Mouse (Mus musculus): ENCODE results near the gene Cd200r1. TPM values are rescaled to one million over a fixed set of nuclear protein-coding genes. Genes with fewer than 3 reads are reported as not detected.
A peak's percentile ranks its signal among the peaks of the same experiment; 100 is the strongest.

The Cd200r1 gene
- total RNA-seq, 1 experiment, result 0.09 TPM

DNA sequence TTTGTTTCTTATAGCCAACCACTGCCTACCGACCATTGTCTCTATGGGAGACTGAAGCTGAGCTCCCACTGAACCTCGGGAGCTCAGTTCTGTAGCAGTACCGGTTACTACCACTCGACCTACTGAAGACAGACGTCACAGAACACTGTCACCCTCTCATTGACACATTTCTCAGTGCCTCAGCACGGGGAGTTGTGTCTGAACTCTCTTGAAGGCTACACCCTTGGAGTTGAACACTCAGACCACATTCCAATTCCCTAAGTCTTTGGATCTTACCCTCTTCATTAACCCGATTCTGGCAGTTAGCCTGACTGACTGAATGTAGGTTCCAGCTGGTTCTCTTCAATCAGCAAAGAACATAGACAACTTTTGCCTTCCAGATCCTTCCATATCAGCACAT is 46.2 kb upstream of the Cd200r1 start:
- TF ChIP-seq ZC3H11A (IDR thresholded peaks at IDR 0.05; ENCODE audit: borderline replicate concordance, low read depth, low read length) (no peak), MAFK (IDR thresholded peaks at IDR 0.05; ENCODE audit: insufficient read depth, low read depth, low read length) (no peak), HCFC1 (IDR thresholded peaks at IDR 0.05; ENCODE audit: borderline replicate concordance, insufficient read depth, low read length) (no peak), CHD2 (IDR thresholded peaks at IDR 0.05; ENCODE audit: low read depth, low read length) (no peak), ZNF384 (IDR thresholded peaks at IDR 0.05; ENCODE audit: low read depth, low read length) (no peak)
- H3K9me3 ChIP-seq (ENCODE audit: control insufficient read depth, insufficient read depth, low read depth, low read length), result no peaks in the 10 kb centered on the region
- H3K27ac ChIP-seq (ENCODE audit: insufficient read depth, low read depth, low read length, poor library complexity, severe bottlenecking), result no peak overlapping the region
- in situ Hi-C loops (cut with MboI; ENCODE audit: low sequenced_read_pairs in 2 of 2, unreplicated experiment in 2 of 2), result no loop called here
- no peak for DNase-seq (ENCODE audit: low read depth, low spot score)
- peaks cover 2 to 6% of the 10 kb centered on the region in 2 experiments; a peak in 3 of 4 replicates for H3K4me1 ChIP-seq (ENCODE audit: control insufficient read depth in 2 of 2, insufficient read depth in 2 of 2, low read length in 2 of 2, poor library complexity in 1 of 2)
- no peak overlapping the region for H3K9ac ChIP-seq (ENCODE audit: insufficient read depth, low read depth, low read length, poor library complexity, severe bottlenecking)
- no peak overlapping the region for H3K4me3 ChIP-seq (ENCODE audit: insufficient read depth in 1 of 2, low read depth in 1 of 2, low read length in 2 of 2, poor library complexity in 1 of 2, severe bottlenecking in 1 of 2)
- peaks cover 6% of the 10 kb centered on the region; the same call in 1 of the 2 replicates for H3K36me3 ChIP-seq (ENCODE audit: control insufficient read depth, insufficient read depth, low read length, poor library complexity, severe bottlenecking)

GRCm38 (mm10) chr16:44720518-44720917 is 45.0 kb upstream of the Cd200r1 start:
- peak; percentile 53 for DNase-seq (ENCODE audit: low read depth, low spot score)
- Histone ChIP-seq H3K36me3 (ENCODE audit: control insufficient read depth, insufficient read depth, low read length, poor library complexity, severe bottlenecking) (peaks cover 6% of the 10 kb centered on the region; the same call in 1 of the 2 replicates), H3K4me1 (ENCODE audit: control insufficient read depth in 2 of 2, insufficient read depth in 2 of 2, low read length in 2 of 2, poor library complexity in 1 of 2) (peaks cover 2 to 6% of the 10 kb centered on the region in 2 experiments; a peak in 3 of 4 replicates), H3K4me3 (ENCODE audit: insufficient read depth in 1 of 2, low read depth in 1 of 2, low read length in 2 of 2, poor library complexity in 1 of 2, severe bottlenecking in 1 of 2) (no peak overlapping the region), H3K9me3 (ENCODE audit: control insufficient read depth, insufficient read depth, low read depth, low read length) (no peaks in the 10 kb centered on the region), H3K27ac (ENCODE audit: insufficient read depth, low read depth, low read length, poor library complexity, severe bottlenecking) (no peak overlapping the region), H3K9ac (ENCODE audit: insufficient read depth, low read depth, low read length, poor library complexity, severe bottlenecking) (no peak overlapping the region)
- TF ChIP-seq CHD2 (IDR thresholded peaks at IDR 0.05; ENCODE audit: low read depth, low read length), result no peak
- TF ChIP-seq MAFK (IDR thresholded peaks at IDR 0.05; ENCODE audit: insufficient read depth, low read depth, low read length), result no peak
- no peak for TF ChIP-seq HCFC1 (IDR thresholded peaks at IDR 0.05; ENCODE audit: borderline replicate concordance, insufficient read depth, low read length)
- TF ChIP-seq ZC3H11A (IDR thresholded peaks at IDR 0.05; ENCODE audit: borderline replicate concordance, low read depth, low read length), result peak; percentile 28; the same call in 1 of the 2 replicates
- TF ChIP-seq ZNF384 (IDR thresholded peaks at IDR 0.05; ENCODE audit: low read depth, low read length), result no peak
- in situ Hi-C loops (cut with MboI; ENCODE audit: low sequenced_read_pairs in 2 of 2, unreplicated experiment in 2 of 2), result no loop called here

DNA sequence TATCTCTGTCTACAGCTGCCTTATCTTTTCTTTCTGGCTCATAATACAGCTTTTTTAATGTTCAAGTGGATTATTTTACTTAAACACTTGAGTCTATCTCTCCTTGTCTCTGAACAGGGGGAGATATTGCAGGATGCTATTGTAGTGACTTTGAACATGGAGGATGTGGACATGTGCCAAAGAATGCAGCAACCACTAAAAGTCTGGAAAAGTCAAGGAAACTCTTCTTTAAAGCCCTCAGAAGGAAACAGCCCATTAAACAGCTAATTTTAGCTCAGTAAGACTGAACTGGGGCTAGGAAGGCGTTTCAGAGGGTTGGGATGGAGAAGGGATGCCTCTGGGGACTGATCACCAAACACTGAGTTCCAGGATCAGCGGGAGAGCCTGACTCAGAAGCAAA is 42.9 kb upstream of the Cd200r1 start:
- no peak overlapping the region for H3K4me3 ChIP-seq (ENCODE audit: insufficient read depth in 1 of 2, low read depth in 1 of 2, low read length in 2 of 2, poor library complexity in 1 of 2, severe bottlenecking in 1 of 2)
- no peak for DNase-seq (ENCODE audit: low read depth, low spot score)
- H3K27ac ChIP-seq (ENCODE audit: insufficient read depth, low read depth, low read length, poor library complexity, severe bottlenecking), result no peak overlapping the region
- H3K36me3 ChIP-seq (ENCODE audit: control insufficient read depth, insufficient read depth, low read length, poor library complexity, severe bottlenecking), result peaks cover 9% of the 10 kb centered on the region; the same call in 1 of the 2 replicates
- H3K9ac ChIP-seq (ENCODE audit: insufficient read depth, low read depth, low read length, poor library complexity, severe bottlenecking), result no peak overlapping the region
- no peaks in the 10 kb centered on the region for H3K9me3 ChIP-seq (ENCODE audit: control insufficient read depth, insufficient read depth, low read depth, low read length)
- peaks cover 0 to 5% of the 10 kb centered on the region in 2 experiments; a peak in 1 of 4 replicates for H3K4me1 ChIP-seq (ENCODE audit: control insufficient read depth in 2 of 2, insufficient read depth in 2 of 2, low read length in 2 of 2, poor library complexity in 1 of 2)
- in situ Hi-C loops (cut with MboI; ENCODE audit: low sequenced_read_pairs in 2 of 2, unreplicated experiment in 2 of 2), result no loop called here
- TF ChIP-seq ZC3H11A (IDR thresholded peaks at IDR 0.05; ENCODE audit: borderline replicate concordance, low read depth, low read length), result no peak
- no peak for TF ChIP-seq HCFC1 (IDR thresholded peaks at IDR 0.05; ENCODE audit: borderline replicate concordance, insufficient read depth, low read length)
- TF ChIP-seq CHD2 (IDR thresholded peaks at IDR 0.05; ENCODE audit: low read depth, low read length), result no peak

DNA sequence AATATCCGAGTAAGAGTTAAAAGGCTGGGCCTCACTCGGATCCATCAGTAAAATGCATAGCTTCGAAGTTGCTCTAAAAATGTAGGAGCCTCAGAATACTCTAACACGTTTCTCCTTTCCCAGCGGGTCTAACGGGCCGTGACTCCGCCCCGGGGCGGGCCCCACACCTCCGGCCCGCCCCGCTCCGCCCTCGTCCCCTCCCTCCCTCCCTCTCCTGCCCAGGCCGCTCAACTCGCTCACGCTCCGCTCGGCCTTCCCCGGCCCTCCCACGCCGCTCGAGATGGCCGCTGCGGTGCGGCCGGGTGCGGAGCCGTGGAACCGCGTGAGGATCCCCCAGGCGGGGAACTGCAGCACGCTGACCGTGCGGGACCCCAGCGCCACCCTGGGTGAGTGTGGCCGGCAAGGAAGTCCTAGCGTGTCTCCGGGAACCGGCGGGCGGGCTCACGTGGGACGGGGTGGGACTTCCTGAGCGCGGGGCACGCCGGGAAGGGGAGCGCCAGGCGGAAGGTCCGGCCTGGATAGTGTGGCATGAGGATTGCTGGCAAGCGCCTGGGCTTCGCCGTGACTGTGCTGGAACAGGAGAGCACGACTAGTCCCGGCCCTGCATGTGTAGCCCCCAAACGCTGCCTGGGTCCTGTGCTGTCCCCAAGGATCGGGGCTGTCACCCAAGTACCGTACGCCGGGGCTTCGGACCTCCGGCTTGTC is 41.3 kb upstream of the Cd200r1 start, which contains the start of gene Nepro:
Gene Nepro (plus strand): TSS at position 219 of the 705 bp plus-strand sequence.
- peak within 1 kb of the TSS; percentile 91 for H3K27ac ChIP-seq (ENCODE audit: insufficient read depth, low read depth, low read length, poor library complexity, severe bottlenecking)
- DNase-seq (ENCODE audit: low read depth, low spot score), result peak; percentile 80
- H3K4me1 ChIP-seq (ENCODE audit: control insufficient read depth in 2 of 2, insufficient read depth in 2 of 2, low read length in 2 of 2, poor library complexity in 1 of 2), result peaks cover 0 to 5% of the 10 kb centered on the region in 2 experiments; a peak in 1 of 4 replicates

More for the DNA sequence above, 41.3 kb upstream of the Cd200r1 start, which contains the start of gene Nepro:
- in situ Hi-C loops (cut with MboI; ENCODE audit: low sequenced_read_pairs in 2 of 2, unreplicated experiment in 2 of 2), result no loop called here
- no peaks in the 10 kb centered on the region for H3K9me3 ChIP-seq (ENCODE audit: control insufficient read depth, insufficient read depth, low read depth, low read length)
- TF ChIP-seq HCFC1 (IDR thresholded peaks at IDR 0.05; ENCODE audit: borderline replicate concordance, insufficient read depth, low read length) (peak; percentile 71), CHD2 (IDR thresholded peaks at IDR 0.05; ENCODE audit: low read depth, low read length) (no peak)
- H3K36me3 ChIP-seq (ENCODE audit: control insufficient read depth, insufficient read depth, low read length, poor library complexity, severe bottlenecking), result peaks cover 12% of the 10 kb centered on the region
- H3K4me3 ChIP-seq (ENCODE audit: insufficient read depth in 1 of 2, low read depth in 1 of 2, low read length in 2 of 2, poor library complexity in 1 of 2, severe bottlenecking in 1 of 2), result peak within 1 kb of the TSS; percentile 85 to 96
- peak within 1 kb of the TSS; percentile 99 for H3K9ac ChIP-seq (ENCODE audit: insufficient read depth, low read depth, low read length, poor library complexity, severe bottlenecking)

All from ES-E14 (cell line).